Mouse (Mus musculus): ENCODE data around the gene Sptbn2. TPM values are rescaled to one million over a fixed set of nuclear protein-coding genes. Genes with fewer than 3 reads are reported as not detected.

The Sptbn2 gene
- not detected for total RNA-seq (2023)

GRCm38 (mm10) chr19:4711098-4711600 lies at the start of gene Sptbn2:
TSS of gene Sptbn2 (plus strand) at chr19:4711167.

GRCm38 (mm10) chr19:4698205-4698677 lies 12.7 kb upstream of the Sptbn2 start, which contains the start of gene Gm960:
TSS of gene Gm960 (minus strand) at chr19:4698668.

GRCm38 (mm10) chr19:4756193-4756911 lies 45.4 kb downstream of the Sptbn2 start, which contains the start of gene Rbm4b:
TSS of gene Rbm4b (plus strand) at chr19:4756497.

GRCm38 (mm10) chr19:4793831-4794422 lies 83.0 kb downstream of the Sptbn2 start, which contains the start of gene Rbm4:
TSS of gene Rbm4 (minus strand) at chr19:4793901.

Other genes starting within 250 kb of the Sptbn2 start
- gene Syt12, start 233.7 kb upstream of the Sptbn2 start, total RNA-seq (2023): under 1 TPM in 1 of 2 experiments, not detected in 1; 0.15 TPM
- not detected for gene 2010003K11Rik, start 212.6 kb upstream of the Sptbn2 start, total RNA-seq (2023)
- gene Pcx, start 200.7 kb upstream of the Sptbn2 start, total RNA-seq (2023): 1 to 10 TPM; 2.3 to 5.5 TPM
- gene Lrfn4, start 95.5 kb upstream of the Sptbn2 start, total RNA-seq (2023): under 1 TPM; 0.17 to 0.30 TPM
- gene Rce1, start 85.5 kb upstream of the Sptbn2 start, total RNA-seq (2023): 10 to 100 TPM; 53.8 to 58.0 TPM
- not detected for gene Gm960, start 12.5 kb upstream of the Sptbn2 start, total RNA-seq (2023)
- gene Rbm4b, start 45.3 kb downstream of the Sptbn2 start, total RNA-seq (2023): 10 to 100 TPM; 27.3 to 27.7 TPM
- gene Rbm4, start 82.7 kb downstream of the Sptbn2 start, total RNA-seq (2023): 10 to 100 TPM; 69.7 to 74.8 TPM
- 10 to 100 TPM; 36.7 to 45.2 TPM for gene Gm21992, start 100.4 kb downstream of the Sptbn2 start, total RNA-seq (2023)
- 10 to 100 TPM; 63.8 to 98.1 TPM for gene Rbm14, start 100.5 kb downstream of the Sptbn2 start, total RNA-seq (2023)
- gene Ccs, start 128.2 kb downstream of the Sptbn2 start, total RNA-seq (2023): 10 to 100 TPM; 23.0 to 24.4 TPM
- gene Ccdc87, start 128.2 kb downstream of the Sptbn2 start, total RNA-seq (2023): not detected
- under 1 TPM in 1 of 2 experiments, not detected in 1; 0.87 TPM for gene Ctsf, start 144.0 kb downstream of the Sptbn2 start, total RNA-seq (2023)
- gene Actn3, start 166.7 kb downstream of the Sptbn2 start, total RNA-seq (2023): not detected
- gene Zdhhc24, start 167.5 kb downstream of the Sptbn2 start, total RNA-seq (2023): 1 to 10 TPM; 7.9 to 9.3 TPM
- 1 to 10 TPM; 4.1 to 4.3 TPM for gene Bbs1, start 195.5 kb downstream of the Sptbn2 start, total RNA-seq (2023)
- gene Dpp3, start 217.1 kb downstream of the Sptbn2 start, total RNA-seq (2023): 10 to 100 TPM; 78.9 to 86.2 TPM
- 1 to 10 TPM; 1.7 to 4.2 TPM for gene Peli3, start 232.0 kb downstream of the Sptbn2 start, total RNA-seq (2023)

All from B cell, adult 67 days (primary cell).